Mouse (Mus musculus) frontal cortex, postnatal 25 days (tissue): ENCODE measurements at regions not wholly inside any gene's neighbourhood (a gene's known extent, or its start where the extent isn't known, plus 50 kb on each side); places are given as distances from the start of the nearest gene placed in this dataset.

Experiments
- DNase-seq, 2 experiments: peaks; one replicate each; pipeline ENCODE4 v3.0.0; 2022; ENCODE audit warnings: low spot score in 2 of 2

DNA sequence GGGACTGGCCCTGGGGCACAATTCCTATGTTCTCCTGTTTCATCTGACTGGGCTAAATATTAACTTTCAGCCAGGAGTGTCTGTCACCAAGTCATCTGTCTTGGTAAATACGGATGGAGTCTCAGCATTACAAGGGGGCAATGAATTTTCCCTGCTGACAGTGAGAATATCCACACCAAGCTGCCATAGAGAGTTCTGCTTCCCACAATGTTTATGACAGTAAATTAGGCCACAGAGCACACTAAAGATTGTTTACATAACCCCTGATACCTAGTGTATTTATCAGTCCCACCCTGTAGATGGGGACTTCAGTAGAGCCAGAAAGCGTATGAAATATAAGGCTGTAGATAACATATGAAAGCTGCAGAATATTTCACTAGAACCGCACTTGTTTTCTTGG, 150.6 kb upstream of the Osr1 start:
- no peak for DNase-seq

GRCm38 (mm10) chr12:9430656-9431055, 139.3 kb upstream of the Osr1 start:
- no peak for DNase-seq

GRCm38 (mm10) chr12:9438575-9439161, 131.2 kb upstream of the Osr1 start:
- no peak for DNase-seq

GRCm38 (mm10) chr12:9450620-9451019, 119.3 kb upstream of the Osr1 start:
- no peak for DNase-seq

DNA sequence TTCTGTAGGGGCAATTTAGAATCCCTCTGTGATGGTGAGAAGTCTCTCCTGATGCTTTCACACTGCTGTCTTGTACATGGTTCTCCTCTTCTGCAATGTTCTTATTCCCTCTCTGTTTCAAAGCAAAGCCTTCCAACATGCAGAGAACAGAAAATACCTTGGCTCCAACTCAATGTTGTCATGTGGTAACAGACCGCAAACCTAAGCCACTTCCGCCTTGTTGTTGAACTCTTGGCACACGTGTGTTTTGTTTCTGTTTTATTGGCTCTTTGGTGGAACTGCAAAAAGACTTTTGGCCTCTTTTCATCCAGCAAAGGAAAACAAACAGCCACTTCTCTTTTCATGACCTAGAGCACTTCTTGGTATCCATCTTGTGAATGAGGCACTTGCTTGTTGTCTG, 109.7 kb upstream of the Osr1 start:
- DNase-seq, result no peak

DNA sequence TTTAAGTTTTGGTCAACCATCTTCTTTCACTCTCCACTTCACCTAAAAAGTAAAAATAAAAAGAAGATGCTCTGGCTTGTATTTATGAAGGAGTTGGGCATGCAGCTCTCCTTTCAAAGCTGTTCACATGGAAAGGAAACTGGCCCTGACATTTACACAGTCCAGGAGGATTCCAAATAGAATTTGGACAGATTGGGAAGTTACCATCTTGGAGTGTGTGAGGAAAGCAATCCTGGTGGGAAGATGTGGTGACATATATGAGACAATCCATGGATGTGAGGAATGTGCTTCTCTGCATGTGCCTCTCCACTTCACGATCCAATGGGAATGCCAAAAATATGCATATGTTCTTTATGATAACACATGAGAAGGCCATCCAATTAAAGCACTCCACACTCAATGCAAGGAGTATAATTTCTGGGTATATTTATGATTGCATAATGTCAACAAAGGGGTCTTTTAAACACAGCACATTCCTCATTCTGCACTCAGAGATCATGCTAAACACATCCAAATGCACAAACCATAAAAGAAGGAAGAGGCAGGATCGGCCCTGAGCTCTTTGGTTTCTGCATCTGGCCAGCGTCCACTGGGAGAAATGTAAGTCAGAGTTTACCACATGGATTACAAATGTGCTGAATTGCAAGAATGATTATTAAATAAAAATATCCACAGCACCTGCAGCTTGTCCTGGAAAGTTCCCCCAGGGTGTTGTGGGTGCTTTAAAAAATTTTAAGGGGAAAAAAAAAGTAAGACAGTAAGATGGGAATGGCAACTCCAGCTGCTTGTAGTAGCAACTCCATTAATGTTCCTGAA, 100.1 kb upstream of the Osr1 start:
- DNase-seq, result no peak

DNA sequence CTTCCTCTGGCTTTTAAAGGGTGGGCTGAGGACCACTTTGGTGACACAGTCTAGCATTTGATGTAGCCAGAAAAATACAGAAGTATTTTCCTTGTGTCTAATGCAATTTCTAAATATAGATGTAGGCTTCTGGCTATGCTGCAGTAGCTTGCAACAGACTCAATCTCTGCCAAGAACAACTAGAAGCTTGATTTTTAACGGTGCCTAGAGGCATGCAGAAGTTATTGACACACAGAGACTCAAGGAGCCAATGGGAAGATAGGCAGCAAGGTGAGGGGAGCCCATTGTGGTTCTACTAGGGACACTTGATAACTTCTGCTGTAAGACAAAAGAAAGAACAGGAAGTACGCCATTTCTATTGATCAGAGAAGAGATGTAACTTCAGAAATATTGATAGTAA, 94.1 kb upstream of the Osr1 start:
- DNase-seq, result no peak

- no peak for DNase-seq
Observed at GRCm38 (mm10) chr12:9478201-9478600, 91.7 kb upstream of the Osr1 start.

DNA sequence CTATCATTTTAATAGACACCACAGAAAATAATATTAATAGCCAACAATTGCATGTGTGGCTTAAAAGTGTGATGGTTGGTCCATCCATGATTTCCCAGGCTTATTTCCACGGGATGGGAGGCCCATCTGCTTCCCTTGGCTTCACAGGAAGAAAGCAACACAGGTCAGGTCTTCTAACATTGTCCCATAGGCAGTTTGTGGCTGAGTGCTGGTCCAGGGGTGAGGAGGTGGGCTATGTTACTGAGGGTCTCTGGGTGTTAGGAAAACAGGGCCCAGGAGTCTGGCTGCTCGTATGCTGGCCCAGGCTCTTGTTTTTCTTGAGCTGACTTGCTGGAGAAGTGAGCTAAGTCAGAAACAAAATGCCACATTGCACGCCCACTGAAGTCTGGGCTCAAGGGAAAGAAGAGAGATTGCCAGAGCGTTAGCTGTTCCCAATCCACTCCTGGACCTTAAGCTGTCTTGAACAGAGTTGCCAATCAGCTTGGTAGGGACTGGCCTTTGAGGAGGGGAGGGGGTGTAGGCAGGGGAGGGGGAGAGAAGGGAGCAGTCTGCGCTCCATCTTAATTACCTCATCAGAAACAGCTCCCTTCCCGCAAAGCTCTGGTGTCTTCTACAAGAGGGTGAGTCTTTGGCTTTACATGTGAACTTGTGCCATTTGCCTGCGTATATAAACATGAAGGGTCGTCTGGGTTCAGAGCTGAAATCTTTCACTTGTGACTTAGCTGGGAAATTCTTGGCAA, 82.1 kb upstream of the Osr1 start:
- peak in 1 of 2 experiments; percentile 10 for DNase-seq

GRCm38 (mm10) chr12:9513926-9514325, 56.0 kb upstream of the Osr1 start:
- no peak for DNase-seq

- DNase-seq, result no peak
Observed at GRCm38 (mm10) chr12:9518782-9519181, 51.1 kb upstream of the Osr1 start.

GRCm38 (mm10) chr12:9519346-9519745, 50.6 kb upstream of the Osr1 start:
- no peak for DNase-seq
